Mouse (Mus musculus): Measurements from ENCODE around the gene Shf.

Shf gene

GRCm38 (mm10) chr2:122302574-122303241, 66.3 kb downstream of the Shf start:
- DNase-seq (ENCODE audit: low spot score in 2 of 2) = peak; percentile 42 to 68

- no peak for DNase-seq (ENCODE audit: low spot score in 2 of 2)
These were observed 66.9 kb downstream of the Shf start for GRCm38 (mm10) chr2:122301921-122302573.

GRCm38 (mm10) chr2:122301081-122301920, 67.7 kb downstream of the Shf start:
- peak in 1 of 2 experiments; percentile 22 for DNase-seq (ENCODE audit: low spot score in 2 of 2)

GRCm38 (mm10) chr2:122300656-122301020, 68.3 kb downstream of the Shf start:
- DNase-seq (ENCODE audit: low spot score in 2 of 2) = no peak

- no peak for DNase-seq (ENCODE audit: low spot score in 2 of 2)
These were observed 68.9 kb downstream of the Shf start for GRCm38 (mm10) chr2:122299911-122300655.

Data from right cerebral cortex, adult 2 months (tissue).